Mouse (Mus musculus): ENCODE measurements around the gene B3gnt2.

B3gnt2 gene

DNA sequence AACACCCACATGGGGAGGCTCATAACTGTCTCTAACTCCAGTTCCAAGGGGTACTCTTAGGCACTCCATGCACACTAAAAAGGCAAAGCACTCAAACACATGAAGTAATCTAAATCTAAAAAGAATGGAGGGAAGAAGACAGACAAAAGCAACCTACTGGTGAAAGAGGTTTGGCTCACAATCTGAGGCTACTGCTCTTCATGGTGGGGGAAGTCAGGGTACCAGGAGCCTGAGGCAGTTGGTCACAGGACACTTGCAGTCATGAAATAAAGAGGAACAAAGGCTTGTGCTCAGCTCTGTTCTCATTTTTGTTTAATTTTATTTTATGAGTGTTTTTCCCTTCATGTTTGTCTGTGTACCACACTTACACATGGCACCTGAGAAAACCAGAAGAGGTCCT, 45.6 kb downstream of the B3gnt2 start:
- DNase-seq (ENCODE audit: low spot score) = no peak

GRCm38 (mm10) chr11:22813921-22814704, 46.6 kb downstream of the B3gnt2 start:
- DNase-seq (ENCODE audit: low spot score) = no peak

DNA sequence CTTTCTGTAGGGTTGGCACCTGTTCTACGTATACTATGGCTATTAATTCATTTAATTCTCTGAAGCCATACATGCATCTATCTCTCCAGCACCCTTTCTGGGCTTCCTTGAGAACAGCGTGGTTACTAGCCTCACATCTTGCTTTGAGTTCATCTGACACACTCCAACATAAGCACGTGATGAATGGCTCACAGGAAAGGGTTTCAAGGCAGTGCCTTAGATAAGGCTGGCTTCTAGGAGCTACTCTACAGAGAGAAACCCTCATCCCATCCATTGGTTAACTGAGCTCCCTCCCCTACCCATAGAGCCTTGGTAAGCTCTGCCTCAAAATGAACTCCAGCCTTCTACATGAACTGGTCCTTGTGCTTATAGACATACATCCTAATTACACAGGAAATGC, 47.3 kb downstream of the B3gnt2 start:
- no peak for DNase-seq (ENCODE audit: low spot score)

DNA sequence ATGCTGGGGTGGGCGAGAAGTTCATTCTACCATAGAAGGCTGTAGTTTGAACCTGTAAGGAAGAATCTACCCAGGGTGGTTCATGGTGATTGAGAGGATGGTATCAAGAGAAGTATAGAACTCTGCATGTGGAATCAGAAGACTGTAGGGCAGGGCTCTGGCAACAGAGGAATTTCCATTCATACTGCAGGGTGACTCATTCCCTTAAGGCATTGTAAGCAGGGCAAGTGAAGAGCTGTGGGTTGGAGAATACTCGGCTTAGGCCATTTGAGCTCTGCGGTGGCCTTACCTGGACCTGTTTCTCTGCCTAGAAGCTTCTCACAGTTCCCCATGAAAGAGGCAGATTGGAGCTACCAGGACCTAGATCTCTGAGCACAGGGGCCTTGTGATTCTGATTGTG, 49.3 kb downstream of the B3gnt2 start:
- DNase-seq (ENCODE audit: low spot score) = no peak

DNA sequence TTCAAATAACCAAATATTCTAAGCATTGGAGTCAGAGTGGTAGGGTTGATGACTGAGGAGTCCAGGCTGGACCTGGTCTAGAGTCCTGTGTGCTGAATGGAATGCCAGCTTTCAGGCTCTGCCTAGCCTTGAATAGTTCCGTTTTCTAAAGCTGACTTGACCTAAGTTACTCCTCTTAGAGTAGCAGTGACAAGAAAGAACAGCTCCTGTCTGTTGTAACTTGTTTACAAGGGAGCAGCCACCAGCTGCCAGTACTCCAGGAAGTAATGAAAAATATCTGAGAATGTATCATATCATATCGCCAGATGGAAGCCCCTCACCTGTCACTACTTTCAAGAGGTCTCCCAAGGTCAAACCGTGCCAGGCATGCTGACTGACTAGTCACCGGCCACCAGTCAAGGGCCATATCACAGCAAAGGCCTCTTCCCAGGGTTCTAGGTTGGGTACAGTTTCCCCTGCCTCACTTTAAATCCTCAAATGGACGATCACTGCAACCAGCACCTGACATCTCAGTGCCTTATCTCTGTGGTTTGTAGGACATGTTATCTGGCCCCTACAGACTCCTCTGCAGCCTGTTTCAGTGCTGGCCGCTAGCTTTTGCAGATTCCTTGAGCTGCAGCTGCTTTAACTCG, 51.2 kb downstream of the B3gnt2 start:
- no peak for DNase-seq (ENCODE audit: low spot score)

GRCm38 (mm10) chr11:22808040-22808439, 52.7 kb downstream of the B3gnt2 start:
- no peak for DNase-seq (ENCODE audit: low spot score)

DNA sequence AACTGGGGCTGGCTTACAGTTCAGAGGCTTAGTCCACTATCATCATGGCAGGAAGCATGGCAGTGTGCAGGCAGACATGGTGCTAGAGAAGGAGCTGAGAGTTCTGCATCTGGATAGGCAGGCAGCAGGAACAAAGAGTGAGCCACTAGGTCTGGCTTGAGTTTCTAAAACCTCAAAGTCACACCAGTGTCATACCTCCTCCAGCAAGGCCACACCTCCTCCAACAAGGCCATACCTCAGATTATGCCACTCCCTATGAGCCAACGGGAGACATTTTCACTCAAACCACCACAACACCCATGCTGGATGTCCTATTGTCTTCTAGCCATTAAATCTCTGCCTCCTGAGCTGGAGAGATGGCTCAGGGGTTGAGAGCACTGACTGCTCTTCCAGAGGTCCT, 55.6 kb downstream of the B3gnt2 start:
- no peak for DNase-seq (ENCODE audit: low spot score)

GRCm38 (mm10) chr11:22799987-22800424, 60.8 kb downstream of the B3gnt2 start:
- no peak for DNase-seq (ENCODE audit: low spot score)

DNA sequence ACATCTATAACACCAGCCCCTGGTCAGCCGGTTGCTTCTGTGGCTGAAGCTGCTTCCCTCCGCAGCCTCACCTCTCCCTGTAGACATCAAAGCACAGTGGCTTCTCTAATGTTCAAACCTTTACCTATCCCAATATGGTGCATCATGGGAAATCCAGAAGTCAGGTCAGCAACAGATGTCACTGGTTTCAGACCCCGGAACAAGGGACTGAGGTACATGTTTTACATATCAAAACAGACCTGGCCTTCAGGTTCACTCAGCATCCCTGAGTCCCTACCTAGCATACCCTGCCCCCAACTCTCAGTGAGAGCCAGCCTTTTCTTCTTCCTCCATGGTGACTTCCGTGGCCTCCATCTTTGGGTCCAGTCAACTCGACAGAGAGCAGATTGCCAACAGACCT, 61.8 kb downstream of the B3gnt2 start:
- DNase-seq (ENCODE audit: low spot score) = no peak

- DNase-seq (ENCODE audit: low spot score) = no peak
Measured at GRCm38 (mm10) chr11:22794734-22795133, 66.0 kb downstream of the B3gnt2 start.

DNA sequence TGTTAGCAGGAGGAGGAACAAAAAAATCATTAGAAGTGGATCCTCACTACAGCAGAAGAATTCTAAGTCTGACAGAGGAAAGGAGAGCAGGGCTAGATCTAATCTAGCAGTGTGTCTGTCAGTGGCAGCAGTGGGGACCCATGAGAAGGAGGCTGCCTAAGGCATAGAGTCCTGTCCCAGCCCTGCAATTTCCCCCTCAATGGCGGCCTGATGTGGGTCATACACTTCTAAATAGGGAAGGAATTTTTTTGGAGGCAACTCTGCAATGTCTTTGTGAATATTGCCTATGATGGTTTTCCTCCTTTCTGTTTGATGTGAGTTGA, 66.9 kb downstream of the B3gnt2 start:
- no peak for DNase-seq (ENCODE audit: low spot score)

DNA sequence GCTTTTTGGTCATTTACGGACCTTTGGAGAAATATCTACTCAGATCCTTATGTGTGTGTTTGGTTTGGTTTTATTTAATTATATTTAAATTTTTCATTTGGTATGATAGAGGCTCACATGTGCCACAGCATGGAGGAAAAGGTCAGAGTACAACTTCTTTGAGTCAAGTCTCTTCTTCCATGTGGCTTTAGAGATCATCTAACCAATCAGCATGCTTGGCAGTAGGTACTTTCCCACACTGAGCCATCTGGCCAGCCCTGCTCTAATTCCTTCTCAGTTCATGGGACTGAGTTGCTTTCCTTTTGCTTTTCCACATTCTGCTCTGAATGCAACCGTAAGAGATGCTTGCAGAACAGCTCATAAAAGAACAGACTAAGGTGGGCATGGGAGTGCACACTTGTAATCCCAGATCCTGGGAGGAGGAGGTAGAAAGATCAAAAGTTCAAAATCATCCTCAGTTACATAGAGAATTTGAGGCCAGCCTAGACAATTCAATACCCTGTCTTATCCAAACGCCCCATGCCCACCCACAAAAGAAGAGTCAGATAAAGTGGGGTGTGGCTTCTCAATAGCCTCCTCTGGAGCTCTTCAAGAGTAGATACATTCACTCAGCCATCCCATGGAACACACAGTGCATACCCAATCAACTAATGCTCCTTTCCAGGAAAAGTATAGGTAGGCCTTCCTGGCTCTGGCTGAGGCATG, 67.4 kb downstream of the B3gnt2 start:
- no peak for DNase-seq (ENCODE audit: low spot score)

DNA sequence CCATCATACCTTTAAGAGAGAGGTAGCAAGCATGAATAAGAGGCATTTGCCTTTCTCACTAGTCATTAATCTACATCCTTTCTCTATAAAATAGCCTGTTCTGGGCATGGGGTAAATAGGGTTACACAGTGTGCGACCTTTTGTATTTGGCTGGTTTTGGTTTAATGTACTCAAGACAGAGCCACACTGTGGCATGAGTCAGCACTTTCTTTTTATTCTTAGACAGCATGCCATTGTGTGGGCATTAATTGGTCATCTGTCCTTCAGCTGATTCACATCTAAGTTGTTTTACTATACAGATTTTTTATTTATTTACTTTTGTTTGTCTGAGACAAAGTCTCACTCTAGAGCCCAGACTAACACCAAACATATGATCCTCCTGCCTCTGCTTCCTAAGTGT, 68.6 kb downstream of the B3gnt2 start:
- no peak for DNase-seq (ENCODE audit: low spot score)

GRCm38 (mm10) chr11:22791726-22792125, 69.0 kb downstream of the B3gnt2 start:
- DNase-seq (ENCODE audit: low spot score) = no peak

GRCm38 (mm10) chr11:22787833-22788232, 72.9 kb downstream of the B3gnt2 start:
- DNase-seq (ENCODE audit: low spot score) = peak; percentile 61

- no peak for DNase-seq (ENCODE audit: low spot score)
Measured at GRCm38 (mm10) chr11:22784477-22784876, 76.3 kb downstream of the B3gnt2 start.

- no peak for DNase-seq (ENCODE audit: low spot score)
Measured at GRCm38 (mm10) chr11:22782705-22783124, 78.0 kb downstream of the B3gnt2 start.

DNA sequence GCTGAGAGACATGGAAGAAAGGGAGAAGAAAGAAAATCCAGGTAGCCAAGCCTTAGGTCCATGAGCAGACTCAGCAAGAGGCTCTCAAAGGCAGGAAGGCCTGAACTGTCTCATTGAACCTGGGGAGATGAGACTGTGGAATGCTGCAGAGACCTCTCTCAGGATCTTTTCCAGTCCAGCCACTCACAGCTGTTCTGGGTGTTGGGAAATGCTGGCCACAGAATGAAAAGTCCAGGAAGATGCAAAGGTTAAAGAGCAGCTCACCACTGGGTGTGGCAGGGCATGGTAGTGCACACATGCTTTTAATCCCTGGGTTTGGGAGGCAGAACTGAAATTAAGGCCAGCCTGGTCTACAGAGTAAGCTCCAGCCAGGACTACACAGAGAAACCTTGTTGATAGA, 79.6 kb downstream of the B3gnt2 start:
- peak; percentile 21 for DNase-seq (ENCODE audit: low spot score)

GRCm38 (mm10) chr11:22780761-22781160, 80.0 kb downstream of the B3gnt2 start:
- no peak for DNase-seq (ENCODE audit: low spot score)

DNA sequence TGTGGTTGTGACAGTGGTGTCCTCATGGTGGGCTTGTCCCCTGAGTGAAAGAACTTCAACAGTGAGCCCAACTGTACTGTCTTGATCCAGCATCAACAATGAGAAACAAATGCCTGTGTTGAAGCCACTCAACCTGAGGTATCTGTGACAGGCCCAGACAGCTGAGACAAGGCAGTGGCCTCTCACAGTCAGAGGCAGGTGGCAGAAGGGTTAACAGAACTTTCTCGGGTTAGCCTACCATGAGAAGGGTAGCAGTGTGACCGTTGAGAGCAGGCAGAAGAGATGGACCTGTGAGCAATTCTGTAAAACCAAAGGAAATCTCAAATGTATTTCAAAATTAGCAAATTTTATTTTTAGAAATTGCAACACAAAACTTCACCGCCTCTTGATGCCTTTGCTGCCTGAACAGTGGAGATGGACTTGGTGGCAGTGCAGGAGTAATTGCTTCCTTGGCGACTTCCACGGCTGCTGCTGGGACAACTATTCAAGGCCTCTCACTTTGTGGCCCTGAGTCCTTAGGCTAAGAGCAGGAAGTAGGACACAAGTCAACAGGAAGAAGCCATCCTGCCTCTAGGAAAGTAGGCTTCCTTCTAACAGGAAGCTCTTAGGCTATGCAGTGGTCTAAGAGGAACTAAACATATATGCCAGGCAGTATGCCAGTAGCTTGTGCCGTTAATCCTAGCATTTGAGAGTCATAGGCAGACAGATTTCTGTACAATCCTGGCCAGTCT, 80.8 kb downstream of the B3gnt2 start:
- DNase-seq (ENCODE audit: low spot score) = peak; percentile 42

DNA sequence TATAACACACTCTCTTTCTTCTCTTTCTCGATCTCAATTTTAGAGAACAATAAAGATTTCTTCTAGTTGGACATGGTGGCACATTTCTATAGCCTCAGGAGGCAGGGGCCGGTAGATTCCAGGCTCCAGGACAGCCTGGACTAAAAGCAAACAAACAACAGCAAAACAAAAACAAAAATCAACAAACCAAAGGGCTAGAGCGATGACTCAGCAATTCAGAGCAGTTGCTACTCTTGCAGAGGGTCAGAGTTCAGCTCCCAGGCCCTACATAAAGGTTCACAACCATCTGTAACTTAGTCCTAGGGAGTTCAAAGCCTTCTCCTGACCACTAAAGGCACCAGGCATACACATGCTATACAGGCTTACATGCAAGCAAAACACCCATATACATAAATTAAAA, 82.2 kb downstream of the B3gnt2 start:
- DNase-seq (ENCODE audit: low spot score) = peak; percentile 32

DNA sequence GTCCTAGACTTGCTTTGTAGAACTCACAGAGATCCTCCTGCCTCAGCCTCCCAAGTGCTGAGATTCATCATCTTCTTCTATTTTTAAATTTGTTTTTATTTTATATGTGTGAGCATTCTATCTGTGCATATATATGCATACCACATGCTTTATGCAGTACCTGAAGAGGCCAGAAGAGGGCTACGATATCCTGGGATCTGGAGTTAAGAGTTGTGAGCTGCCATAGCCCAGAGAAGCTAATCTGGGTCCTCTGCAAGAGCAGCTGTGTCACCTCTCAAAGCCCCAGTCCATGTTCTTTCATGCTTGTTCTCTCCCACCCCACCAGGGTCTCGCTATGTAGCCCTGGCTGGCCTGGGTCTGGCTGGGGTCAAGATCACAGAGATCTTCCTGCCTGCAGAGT, 83.2 kb downstream of the B3gnt2 start:
- DNase-seq (ENCODE audit: low spot score) = no peak

DNA sequence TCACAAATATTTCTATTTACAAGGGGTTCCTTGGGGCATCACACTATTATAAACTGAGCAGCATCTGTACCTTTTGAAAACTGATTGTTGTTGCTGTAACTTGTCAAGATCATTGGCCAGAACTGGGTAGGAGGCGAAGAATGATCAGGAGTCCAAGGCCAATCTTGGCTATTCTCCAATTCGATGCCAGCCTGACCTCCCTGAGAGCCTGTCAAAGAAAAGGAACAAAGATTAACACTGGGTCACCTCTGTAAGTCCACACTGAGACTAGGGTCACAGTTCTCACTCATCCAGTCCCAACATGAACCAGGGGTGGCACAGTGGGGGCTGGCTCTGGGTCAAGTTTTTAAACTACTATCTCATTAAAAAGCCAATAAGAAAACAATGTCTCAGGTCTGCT, 85.9 kb downstream of the B3gnt2 start:
- DNase-seq (ENCODE audit: low spot score) = no peak
